Mouse (Mus musculus) liver, postnatal 0 days (tissue): Measurements from ENCODE around the gene Zfp65.
"Not testable (repeated sequence)": the region's sequence is repeated elsewhere in the genome, so short reads cannot be mapped to it uniquely, and the experiment has no call there.

Experiments
- CTCF ChIP-seq: sonication (generic); IDR thresholded peaks from 2 replicates; pipeline ENCODE4 v1.5.1; 2016; ENCODE audit warnings: antibody characterized with exemption, low read depth
- EP300 ChIP-seq: IDR thresholded peaks from 2 replicates; pipeline ENCODE4 v1.6.1; 2016; ENCODE audit warnings: antibody characterized with exemption, low read depth, mild to moderate bottlenecking

DNA sequence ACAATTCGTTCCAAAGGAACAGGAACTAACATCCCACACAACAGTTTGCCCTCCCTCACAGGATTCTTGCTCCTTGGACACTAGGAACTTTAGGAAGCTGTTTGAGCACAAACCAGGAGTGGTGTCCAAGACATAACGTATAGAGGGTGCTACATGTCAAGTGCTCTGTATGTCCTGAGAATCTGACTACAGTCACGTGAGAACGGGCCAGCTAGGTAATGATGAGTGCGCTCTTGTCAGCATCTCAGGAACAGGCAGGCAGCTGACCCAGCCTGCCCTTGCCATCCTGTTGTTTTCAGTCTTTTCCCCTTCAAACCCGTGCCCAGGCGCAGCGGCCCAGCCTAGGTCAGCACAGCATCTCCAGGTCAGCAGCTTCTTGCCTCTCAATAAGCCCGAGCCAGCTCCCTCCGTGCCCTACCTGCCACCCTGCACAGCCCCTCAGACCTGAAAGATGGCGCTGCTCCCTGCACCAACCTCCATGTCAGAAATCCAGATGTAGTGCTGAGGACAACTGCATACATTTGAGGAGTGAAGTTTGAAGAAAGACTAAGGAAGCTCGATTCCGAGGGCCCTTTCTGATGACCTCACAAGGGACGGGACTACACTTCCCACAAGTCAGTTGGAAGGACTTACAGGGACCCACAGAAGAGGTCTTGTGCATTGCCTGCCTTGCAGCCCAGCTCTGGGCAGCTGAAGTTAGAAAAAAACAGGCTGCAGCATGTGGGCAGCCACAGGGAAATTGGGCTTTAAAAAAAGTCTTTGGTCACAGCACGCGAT lies 45.8 kb downstream of the Zfp65 start:
- peak; percentile 22; the same call in 1 of the 2 replicates for TF ChIP-seq CTCF
- not testable (repeated sequence) for TF ChIP-seq EP300
